Mouse (Mus musculus): Measurements from ENCODE around the gene Dgkg. TPM values are rescaled to one million over a fixed set of nuclear protein-coding genes. Genes with fewer than 3 reads are reported as not detected.

The Dgkg gene
- 0.83 and 1.5 TPM in 2 replicates for polyA plus RNA-seq (2015; fragmentation: Nextera tagmentation; extraction: Ambion mirVana)

DNA sequence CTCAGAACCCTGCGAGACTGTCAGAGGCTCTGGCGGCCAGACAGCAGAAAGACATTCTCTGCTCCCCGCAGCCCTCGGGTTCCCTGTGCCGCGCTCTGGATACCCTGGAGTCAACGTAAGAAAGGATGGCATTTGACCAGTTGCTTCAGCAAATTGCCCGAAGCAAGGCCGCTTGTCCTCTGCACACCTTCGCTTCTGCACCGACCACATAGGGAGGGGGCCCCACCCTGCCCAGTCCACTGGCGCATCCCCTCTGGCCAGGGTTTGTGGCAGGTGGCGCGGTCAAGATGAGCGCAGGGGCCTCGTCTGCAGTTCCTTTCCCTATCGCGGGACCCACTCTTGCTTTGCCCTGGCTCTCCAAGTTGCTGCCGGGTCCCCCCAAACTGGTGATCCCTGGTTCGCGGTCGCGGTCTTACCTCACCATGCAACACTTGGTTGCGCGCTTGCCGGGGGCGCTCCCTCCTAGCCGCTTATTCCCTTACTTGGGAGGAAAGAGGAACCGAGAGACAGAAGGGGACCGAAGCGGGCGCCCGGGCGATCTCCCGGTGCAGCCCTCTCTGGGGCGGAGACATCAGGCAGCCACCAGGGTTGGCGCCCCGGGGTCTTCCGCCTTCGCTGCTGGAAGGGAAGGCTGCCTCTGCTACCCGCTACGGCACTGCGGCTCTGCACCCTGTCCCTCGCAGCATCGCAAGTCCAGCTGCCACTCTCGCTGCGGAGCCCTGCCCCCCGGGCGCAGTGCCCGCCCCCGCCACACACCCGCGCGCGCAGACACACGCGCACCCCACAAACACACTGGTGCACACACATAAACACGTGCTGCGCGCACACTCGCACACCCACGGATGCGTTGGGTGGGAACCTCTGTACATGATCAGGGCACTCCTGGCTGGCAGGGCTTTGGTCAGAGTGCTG, at the start of gene Dgkg:
Gene Dgkg (minus strand): TSS at position 689 of the 912 bp plus-strand sequence.
- peak within 1 kb of the TSS; percentile 16; the same call in 1 of the 2 replicates for H3K9ac ChIP-seq (ENCODE audit: low read depth, low read length)
- WGBS (ENCODE audit: insufficient replicate concordance), result 2% methylated on average over 62 of the region's 63 CpGs
- peak; percentile 67 for ATAC-seq (ENCODE audit: low read depth)

DNA sequence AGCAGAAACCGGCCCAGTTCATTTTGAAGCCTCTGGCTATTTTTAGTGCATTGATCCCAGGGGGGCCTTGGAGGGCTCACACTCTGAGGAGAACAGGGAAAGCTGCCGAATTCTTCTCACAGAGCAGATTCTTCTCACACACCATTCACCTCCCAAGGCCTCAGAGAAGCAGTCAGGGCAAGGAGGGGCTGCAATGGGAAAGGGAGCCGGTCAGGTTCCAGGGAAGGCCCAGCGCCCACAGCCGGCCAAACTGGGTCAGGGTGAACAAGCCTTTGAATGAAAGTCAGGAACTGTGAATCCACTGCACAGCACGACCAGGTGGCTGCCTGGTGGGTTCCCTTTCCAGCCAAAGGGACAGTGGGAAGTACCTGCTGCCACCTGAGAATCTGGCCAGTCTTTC, 47.9 kb upstream of the Dgkg start:
- Histone ChIP-seq H3K4me1 (ENCODE audit: control insufficient read depth, low read depth, low read length) (no peaks in the 10 kb centered on the region), H3K27ac (ENCODE audit: low read length) (no peak overlapping the region), H3K4me3 (ENCODE audit: low read depth, low read length) (no peak overlapping the region), H3K27me3 (ENCODE audit: control insufficient read depth, insufficient read depth, low read depth, low read length) (no peaks in the 10 kb centered on the region), H3K36me3 (ENCODE audit: control insufficient read depth, insufficient read depth) (no peaks in the 10 kb centered on the region), H3K4me2 (ENCODE audit: low read depth, low read length) (no peak overlapping the region), H3K9ac (ENCODE audit: low read depth, low read length) (no peak overlapping the region), H3K9me3 (replicated peaks; ENCODE audit: control insufficient read depth, low read length) (no peaks in the 10 kb centered on the region)
- 46% methylated on average over 6 of the region's 6 CpGs for WGBS (ENCODE audit: insufficient replicate concordance)
- no peak for ATAC-seq (ENCODE audit: low read depth)

More for the DNA sequence above, at the start of gene Dgkg:
- Histone ChIP-seq H3K9me3 (replicated peaks; ENCODE audit: control insufficient read depth, low read length) (no peaks in the 10 kb centered on the region), H3K4me1 (ENCODE audit: control insufficient read depth, low read depth, low read length) (no peaks in the 10 kb centered on the region), H3K36me3 (ENCODE audit: control insufficient read depth, insufficient read depth) (no peaks in the 10 kb centered on the region), H3K27ac (ENCODE audit: low read length) (peak within 1 kb of the TSS; percentile 55; the same call in 1 of the 2 replicates), H3K4me3 (ENCODE audit: low read depth, low read length) (peak within 1 kb of the TSS; percentile 47), H3K27me3 (ENCODE audit: control insufficient read depth, insufficient read depth, low read depth, low read length) (peaks cover 13% of the 10 kb centered on the region), H3K4me2 (ENCODE audit: low read depth, low read length) (peak within 1 kb of the TSS; percentile 49)

DNA sequence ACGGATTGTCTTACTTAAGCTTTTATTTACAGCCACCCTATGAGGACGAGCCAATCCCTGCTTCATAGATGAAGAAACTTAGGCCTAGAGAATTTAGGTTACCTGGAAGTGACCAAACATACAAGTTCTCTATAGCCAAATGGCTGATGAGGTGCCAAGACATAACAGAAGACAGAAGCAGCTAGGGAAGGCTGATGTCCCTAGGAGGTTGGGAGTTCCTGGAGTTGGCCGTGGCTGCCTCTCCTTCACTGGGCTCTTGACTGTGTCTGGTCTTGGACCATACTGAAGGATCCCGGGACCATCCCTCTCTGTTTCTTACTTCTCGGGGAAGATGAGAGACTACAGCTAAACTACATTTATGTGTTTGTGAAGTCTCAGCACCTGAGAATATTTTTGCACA, 47.1 kb upstream of the Dgkg start:
- Histone ChIP-seq H3K4me3 (ENCODE audit: low read depth, low read length) (no peak overlapping the region), H3K36me3 (ENCODE audit: control insufficient read depth, insufficient read depth) (no peaks in the 10 kb centered on the region), H3K9ac (ENCODE audit: low read depth, low read length) (no peak overlapping the region), H3K9me3 (replicated peaks; ENCODE audit: control insufficient read depth, low read length) (no peaks in the 10 kb centered on the region), H3K4me2 (ENCODE audit: low read depth, low read length) (no peak overlapping the region), H3K4me1 (ENCODE audit: control insufficient read depth, low read depth, low read length) (no peaks in the 10 kb centered on the region), H3K27me3 (ENCODE audit: control insufficient read depth, insufficient read depth, low read depth, low read length) (no peaks in the 10 kb centered on the region), H3K27ac (ENCODE audit: low read length) (no peak overlapping the region)
- ATAC-seq (ENCODE audit: low read depth), result no peak
- WGBS (ENCODE audit: insufficient replicate concordance), result 55% methylated on average over 5 of the region's 5 CpGs

DNA sequence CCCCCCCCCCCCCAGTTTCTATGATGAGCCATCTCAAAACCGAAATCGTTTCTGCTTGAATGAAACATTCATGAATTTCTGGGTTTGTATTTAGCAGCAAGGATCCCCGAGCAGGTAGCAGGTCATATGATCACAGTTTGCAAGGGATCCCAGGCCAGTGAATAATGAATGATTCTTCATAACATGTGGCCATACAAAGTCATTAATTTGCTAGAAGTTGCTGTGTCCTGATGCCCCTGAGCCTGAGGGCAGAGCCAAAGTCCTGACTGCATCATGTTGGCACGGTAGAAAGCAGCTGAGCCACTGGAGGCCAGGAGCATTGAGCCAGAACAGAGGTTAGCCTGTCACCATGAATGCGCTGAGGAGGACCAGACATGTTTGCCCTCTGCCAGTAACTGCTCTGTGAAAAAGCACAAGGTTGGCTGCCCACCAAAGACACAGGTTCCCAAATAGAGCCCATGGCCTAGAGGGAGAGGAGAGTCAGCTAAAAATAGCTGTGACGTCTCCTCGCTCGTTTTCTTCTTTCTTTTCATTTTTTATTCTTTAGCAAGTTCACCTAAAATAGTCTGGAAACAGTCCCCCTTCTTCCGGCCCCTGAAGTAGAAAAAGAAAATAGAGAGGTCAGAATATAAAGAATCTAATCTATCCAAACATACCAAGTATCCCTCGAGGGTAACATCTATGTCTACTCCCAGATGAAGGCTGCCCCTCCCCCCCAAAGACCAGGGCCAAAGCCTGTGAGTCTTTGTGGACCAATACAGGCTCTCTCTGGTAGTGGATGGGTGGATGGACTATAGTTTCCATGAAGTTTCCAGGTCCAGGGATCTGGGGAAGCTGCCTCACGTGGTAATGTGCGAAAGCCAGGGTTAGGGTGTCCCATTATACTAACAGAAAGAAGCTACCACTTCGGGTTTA, 42.1 kb upstream of the Dgkg start:
- Histone ChIP-seq H3K4me3 (ENCODE audit: low read depth, low read length) (no peak overlapping the region), H3K9ac (ENCODE audit: low read depth, low read length) (no peak overlapping the region), H3K27me3 (ENCODE audit: control insufficient read depth, insufficient read depth, low read depth, low read length) (no peaks in the 10 kb centered on the region), H3K27ac (ENCODE audit: low read length) (no peak overlapping the region), H3K36me3 (ENCODE audit: control insufficient read depth, insufficient read depth) (no peaks in the 10 kb centered on the region), H3K4me1 (ENCODE audit: control insufficient read depth, low read depth, low read length) (no peaks in the 10 kb centered on the region), H3K9me3 (replicated peaks; ENCODE audit: control insufficient read depth, low read length) (no peaks in the 10 kb centered on the region), H3K4me2 (ENCODE audit: low read depth, low read length) (no peak overlapping the region)
- ATAC-seq (ENCODE audit: low read depth), result no peak
- WGBS (ENCODE audit: insufficient replicate concordance), result 60% methylated on average over 13 of the region's 13 CpGs

DNA sequence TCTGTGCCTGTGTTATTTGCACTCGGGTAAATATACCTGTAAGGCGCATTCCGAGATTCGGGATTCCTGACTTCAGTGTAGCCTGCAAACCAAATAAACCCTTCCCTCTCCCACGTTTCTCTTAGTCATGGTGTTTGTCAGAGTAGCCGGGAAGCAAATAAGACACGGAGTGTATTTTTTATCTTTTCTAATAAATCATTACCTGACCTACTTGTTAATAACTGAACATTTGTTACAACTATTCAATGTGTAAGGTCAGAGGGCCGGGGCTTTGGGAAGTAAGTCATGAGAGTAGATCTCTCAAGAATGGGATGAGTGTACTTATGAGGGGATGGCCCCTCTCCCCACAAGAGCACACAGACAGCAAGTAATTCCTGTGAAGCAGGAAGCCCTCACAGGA, 41.1 kb upstream of the Dgkg start:
- Histone ChIP-seq H3K4me2 (ENCODE audit: low read depth, low read length) (no peak overlapping the region), H3K36me3 (ENCODE audit: control insufficient read depth, insufficient read depth) (no peaks in the 10 kb centered on the region), H3K27ac (ENCODE audit: low read length) (no peak overlapping the region), H3K4me1 (ENCODE audit: control insufficient read depth, low read depth, low read length) (no peaks in the 10 kb centered on the region), H3K27me3 (ENCODE audit: control insufficient read depth, insufficient read depth, low read depth, low read length) (no peaks in the 10 kb centered on the region), H3K9ac (ENCODE audit: low read depth, low read length) (no peak overlapping the region), H3K9me3 (replicated peaks; ENCODE audit: control insufficient read depth, low read length) (no peaks in the 10 kb centered on the region), H3K4me3 (ENCODE audit: low read depth, low read length) (no peak overlapping the region)
- 58% methylated on average over 8 of the region's 8 CpGs for WGBS (ENCODE audit: insufficient replicate concordance)
- no peak for ATAC-seq (ENCODE audit: low read depth)

DNA sequence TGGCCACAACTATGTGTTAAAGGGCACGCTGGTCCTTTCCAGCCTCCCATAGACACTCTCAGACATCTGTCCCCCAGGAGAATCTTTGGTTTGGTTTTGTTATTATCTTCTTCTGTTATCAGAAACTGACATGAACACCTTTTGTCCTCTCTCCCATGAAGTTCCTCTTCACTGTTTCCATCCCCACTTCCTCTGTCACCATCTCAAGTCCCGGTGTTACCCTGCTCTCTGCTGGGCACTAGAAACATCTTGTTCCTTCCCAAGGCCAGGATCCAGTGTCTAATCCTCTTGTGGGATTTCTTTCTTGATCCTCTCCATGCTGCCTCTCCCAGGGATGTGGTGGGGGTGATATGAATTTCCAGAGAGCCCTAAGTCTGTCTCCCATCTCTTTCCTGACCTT, 32.6 kb upstream of the Dgkg start:
- Histone ChIP-seq H3K36me3 (ENCODE audit: control insufficient read depth, insufficient read depth) (no peaks in the 10 kb centered on the region), H3K4me2 (ENCODE audit: low read depth, low read length) (no peak overlapping the region), H3K27me3 (ENCODE audit: control insufficient read depth, insufficient read depth, low read depth, low read length) (no peaks in the 10 kb centered on the region), H3K4me1 (ENCODE audit: control insufficient read depth, low read depth, low read length) (no peaks in the 10 kb centered on the region), H3K27ac (ENCODE audit: low read length) (no peak overlapping the region), H3K4me3 (ENCODE audit: low read depth, low read length) (no peak overlapping the region), H3K9me3 (replicated peaks; ENCODE audit: control insufficient read depth, low read length) (no peaks in the 10 kb centered on the region), H3K9ac (ENCODE audit: low read depth, low read length) (no peak overlapping the region)
- ATAC-seq (ENCODE audit: low read depth), result no peak
- 58% methylated on average over 2 of the region's 2 CpGs for WGBS (ENCODE audit: insufficient replicate concordance)

DNA sequence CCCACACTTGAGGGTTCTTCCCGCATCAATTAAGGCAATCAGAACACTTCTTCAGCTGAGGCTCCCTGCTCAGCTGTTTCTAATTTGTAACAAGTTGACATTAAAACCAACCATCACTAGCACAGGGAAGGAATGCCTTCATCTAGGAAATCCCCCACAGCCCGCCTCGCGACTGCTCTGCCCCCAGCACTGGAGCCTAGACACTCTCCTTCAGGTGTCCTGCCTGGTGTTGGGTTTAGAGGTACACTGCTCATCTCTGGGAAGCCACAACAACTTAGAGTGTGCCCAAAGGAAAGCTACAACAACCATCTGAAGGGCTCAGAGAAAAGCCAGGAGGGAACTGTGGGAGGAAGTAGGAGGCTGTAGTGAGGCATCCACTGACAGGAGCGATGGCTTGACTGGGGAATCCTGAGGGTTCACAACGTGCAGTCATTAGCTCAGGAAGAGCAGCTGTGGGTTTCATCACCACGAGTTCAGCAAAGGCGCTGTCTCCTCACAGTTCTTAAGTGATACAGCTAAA, 30.8 kb upstream of the Dgkg start:
- no peaks in the 10 kb centered on the region for H3K4me1 ChIP-seq (ENCODE audit: control insufficient read depth, low read depth, low read length)
- no peaks in the 10 kb centered on the region for H3K36me3 ChIP-seq (ENCODE audit: control insufficient read depth, insufficient read depth)
- H3K4me2 ChIP-seq (ENCODE audit: low read depth, low read length), result no peak overlapping the region
- H3K4me3 ChIP-seq (ENCODE audit: low read depth, low read length), result no peak overlapping the region
- no peak overlapping the region for H3K9ac ChIP-seq (ENCODE audit: low read depth, low read length)
- no peaks in the 10 kb centered on the region for H3K9me3 ChIP-seq (replicated peaks; ENCODE audit: control insufficient read depth, low read length)
- ATAC-seq (ENCODE audit: low read depth), result no peak
- H3K27me3 ChIP-seq (ENCODE audit: control insufficient read depth, insufficient read depth, low read depth, low read length), result no peaks in the 10 kb centered on the region
- no peak overlapping the region for H3K27ac ChIP-seq (ENCODE audit: low read length)
- 48% methylated on average over 8 of the region's 8 CpGs for WGBS (ENCODE audit: insufficient replicate concordance)

DNA sequence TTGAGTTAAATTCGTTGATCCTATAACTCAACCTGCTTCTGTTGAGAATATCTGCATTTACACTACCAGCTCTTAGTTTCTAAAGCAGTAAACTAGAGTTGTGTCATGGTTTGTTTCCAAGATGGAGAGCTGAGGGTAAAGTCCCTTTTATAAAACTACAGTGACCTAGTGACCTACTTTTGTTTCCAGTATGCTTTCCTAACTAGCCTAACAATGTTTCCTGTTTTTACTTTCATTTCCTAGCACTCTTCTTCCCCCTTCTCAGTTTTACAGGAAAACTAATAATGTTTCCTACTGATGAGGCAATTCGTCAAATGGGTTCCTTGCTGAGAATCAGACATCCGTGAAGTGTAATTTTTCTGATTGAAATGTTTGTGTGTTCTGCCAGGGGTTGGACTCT, 26.6 kb upstream of the Dgkg start:
- Histone ChIP-seq H3K9me3 (replicated peaks; ENCODE audit: control insufficient read depth, low read length) (no peaks in the 10 kb centered on the region), H3K27ac (ENCODE audit: low read length) (no peak overlapping the region), H3K9ac (ENCODE audit: low read depth, low read length) (no peak overlapping the region), H3K4me1 (ENCODE audit: control insufficient read depth, low read depth, low read length) (no peaks in the 10 kb centered on the region), H3K4me3 (ENCODE audit: low read depth, low read length) (no peak overlapping the region), H3K36me3 (ENCODE audit: control insufficient read depth, insufficient read depth) (no peaks in the 10 kb centered on the region), H3K4me2 (ENCODE audit: low read depth, low read length) (no peak overlapping the region), H3K27me3 (ENCODE audit: control insufficient read depth, insufficient read depth, low read depth, low read length) (no peaks in the 10 kb centered on the region)
- WGBS (ENCODE audit: insufficient replicate concordance), result 60% methylated on average over 3 of the region's 3 CpGs
- ATAC-seq (ENCODE audit: low read depth), result no peak
